Mouse (Mus musculus) stomach, postnatal 0 days (tissue): ENCODE results near the gene Ormdl1. TPM values are rescaled to one million over a fixed set of nuclear protein-coding genes. Genes with fewer than 3 reads are reported as not detected.
"Not testable (repeated sequence)": the region's sequence is repeated elsewhere in the genome, so short reads cannot be mapped to it uniquely, and the experiment has no call there.

Experiments
- ATAC-seq: fragments of 200-750 bp; cut with Nextera tagmentation; 2 replicates; pipeline ENCODE4 v1.8.0; 2017; ENCODE audit not compliant: low FRiP score, low TSS enrichment
- DNase-seq: peaks from one replicate; pipeline ENCODE4 v3.0.0-alpha.2; 2016; ENCODE audit warnings: low spot score
- H3K27ac ChIP-seq: fragments of 300-500 bp; sonication (generic); replicated peaks from 2 replicates; pipeline ENCODE4 v1.5.1; 2014; ENCODE audit warnings: mild to moderate bottlenecking, control low read depth
- H3K27me3 ChIP-seq: fragments of 300-500 bp; sonication (generic); 2 replicates; pipeline ENCODE4 v1.6.1; 2014; ENCODE audit warnings: low read length; ENCODE audit not compliant: control insufficient read depth, insufficient read depth
- H3K36me3 ChIP-seq: fragments of 300-500 bp; sonication (generic); 2 replicates; pipeline ENCODE4 v1.6.1; 2014; ENCODE audit warnings: low read length, mixed read lengths; ENCODE audit not compliant: control insufficient read depth, insufficient read depth
- H3K4me1 ChIP-seq: fragments of 300-500 bp; sonication (generic); replicated peaks from 2 replicates; pipeline ENCODE4 v1.6.1; 2014; ENCODE audit warnings: antibody characterized with exemption; ENCODE audit not compliant: control insufficient read depth, insufficient read depth
- H3K4me2 ChIP-seq: fragments of 300-500 bp; sonication (generic); replicated peaks from 2 replicates; pipeline ENCODE4 v1.6.1; 2014; ENCODE audit warnings: low read depth, mild to moderate bottlenecking, control low read depth, moderate library complexity
- H3K4me3 ChIP-seq: fragments of 300-500 bp; sonication (generic); 2 replicates; pipeline ENCODE4 v1.5.1; 2014; ENCODE audit warnings: low read depth, low read length, control low read depth
- H3K9ac ChIP-seq: fragments of 300-500 bp; sonication (generic); 2 replicates; pipeline ENCODE4 v1.6.1; 2014; ENCODE audit warnings: mild to moderate bottlenecking, low read length, control low read depth, mixed read lengths
- H3K9me3 ChIP-seq: fragments of 300-500 bp; sonication (generic); 2 replicates; pipeline ENCODE4 v1.6.1; 2016; ENCODE audit warnings: low read length; ENCODE audit not compliant: control insufficient read depth
- CTCF ChIP-seq: IDR thresholded peaks from 2 replicates; pipeline ENCODE4 v1.5.1; 2016; ENCODE audit warnings: antibody characterized with exemption, low read depth, mild to moderate bottlenecking, moderate library complexity
- EP300 ChIP-seq: optimal IDR thresholded peaks from 2 replicates; pipeline ENCODE3; 2016; ENCODE audit warnings: antibody characterized with exemption
- WGBS: fragments of 180-500 bp; shearing (Covaris S2); extraction: QIAGEN DNeasy Blood & Tissue Kit; methylation state at CpG from one replicate; pipeline ENCODE4 v1.1.7; 2014; 5-methylcytosine and 5-hydroxymethylcytosine counted together
- polyA plus RNA-seq: library from polyadenylated mRNA; unstranded; fragments of >200 nt; fragmentation: Nextera tagmentation; extraction: Ambion mirVana; gene quantifications from 2 replicates; pipeline ENCODE4 v1.2.1, GENCODE M21; 2015

Gene Ormdl1
- polyA plus RNA-seq, result 29.6 and 29.8 TPM in 2 replicates

DNA sequence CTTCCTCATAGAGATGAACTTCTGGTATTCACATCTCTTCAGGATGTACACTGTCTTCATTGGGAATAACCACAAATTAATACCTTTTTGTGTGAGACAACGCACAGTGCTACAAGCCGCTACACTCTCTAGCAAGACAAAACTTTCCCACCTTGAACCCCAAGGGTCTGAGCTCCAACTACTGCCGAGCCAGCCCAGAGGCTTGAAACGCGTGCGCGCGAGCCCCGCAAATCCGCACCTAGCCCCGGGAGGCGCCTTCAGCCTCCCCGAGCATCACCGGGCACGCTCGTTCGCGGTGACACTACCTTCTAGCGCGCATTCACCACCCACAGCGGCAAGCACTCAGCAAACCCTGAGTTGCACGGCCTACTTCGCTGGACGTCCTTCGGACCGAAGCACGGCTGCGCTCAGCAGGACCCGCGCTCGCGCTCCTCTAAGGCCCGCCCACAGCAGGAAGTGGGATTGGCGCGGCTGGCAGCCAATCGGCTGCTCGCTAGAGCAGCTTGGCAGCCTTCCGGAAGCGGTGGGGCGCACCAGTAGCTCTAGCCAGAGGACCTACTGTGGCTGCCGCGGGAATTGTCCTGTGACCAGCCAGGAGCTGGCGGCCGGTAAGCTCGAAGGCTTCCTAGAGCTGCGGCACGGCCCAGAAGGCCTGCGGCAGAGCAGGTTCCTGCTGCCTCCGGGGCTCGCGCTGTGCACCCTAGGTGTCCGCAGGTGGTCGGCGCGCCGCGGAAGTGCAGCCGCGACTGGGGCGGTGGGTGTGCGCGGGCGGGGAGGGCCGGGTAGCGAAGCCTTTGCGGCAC, at the start of gene Ormdl1, which contains the start of the genes Pms1 and Gm28778:
Gene Ormdl1 (plus strand): TSS at position 515 of the 803 bp plus-strand sequence.
Gene Pms1 (minus strand): TSS at position 438 of the 803 bp plus-strand sequence.
Gene Gm28778 (plus strand): TSS at position 531 of the 803 bp plus-strand sequence.
- TF ChIP-seq CTCF, result peak; percentile 21; the same call in 1 of the 2 replicates
- no peak for TF ChIP-seq EP300
- Histone ChIP-seq H3K9ac (peak within 1 kb of the TSS; percentile 80), H3K36me3 (no peaks in the 10 kb centered on the region), H3K27me3 (no peaks in the 10 kb centered on the region), H3K4me3 (peak within 1 kb of the TSS; percentile 84), H3K9me3 (no peaks in the 10 kb centered on the region), H3K27ac (peak within 1 kb of the TSS; percentile 90), H3K4me2 (peak within 1 kb of the TSS; percentile 88), H3K4me1 (no peaks in the 10 kb centered on the region)
- WGBS, result under 1% methylated on average over 63 of the region's 66 CpGs
- ATAC-seq, result peak; percentile 100
- DNase-seq, result peak; percentile 97

DNA sequence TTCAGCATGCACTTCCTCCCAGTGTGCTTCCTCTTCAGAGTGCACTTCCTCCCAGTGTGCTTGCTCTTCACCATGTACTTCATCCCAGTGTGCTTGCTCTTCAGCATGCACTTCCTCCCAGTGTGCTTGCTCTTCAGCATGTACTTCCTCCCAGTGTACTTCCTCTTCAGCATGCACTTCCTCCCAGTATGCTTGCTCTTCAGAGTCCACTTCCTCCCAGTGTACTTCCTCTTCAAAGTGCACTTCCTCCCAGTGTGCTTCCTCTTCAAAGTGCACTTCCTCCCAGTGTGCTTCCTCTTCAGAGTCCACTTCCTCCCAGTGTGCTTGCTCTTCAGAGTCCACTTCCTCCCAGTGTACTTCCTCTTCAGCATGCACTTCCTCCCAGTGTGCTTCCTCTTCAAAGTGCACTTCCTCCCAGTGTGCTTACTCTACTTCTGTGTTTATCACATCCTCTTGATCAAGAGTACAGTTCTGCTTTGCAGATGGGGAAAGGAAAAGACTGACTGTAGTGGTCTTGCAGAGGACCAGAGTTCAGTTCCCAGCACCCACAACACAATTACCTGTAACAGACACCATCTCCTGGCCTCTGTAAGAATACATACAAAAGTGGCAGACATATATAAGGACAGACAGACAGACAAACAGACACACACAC, 31.8 kb upstream of the Ormdl1 start:
- not testable (repeated sequence) for H3K9ac ChIP-seq, H3K27me3 ChIP-seq, H3K4me3 ChIP-seq, ATAC-seq, H3K4me1 ChIP-seq, H3K4me2 ChIP-seq, H3K9me3 ChIP-seq, H3K27ac ChIP-seq, DNase-seq, H3K36me3 ChIP-seq

DNA sequence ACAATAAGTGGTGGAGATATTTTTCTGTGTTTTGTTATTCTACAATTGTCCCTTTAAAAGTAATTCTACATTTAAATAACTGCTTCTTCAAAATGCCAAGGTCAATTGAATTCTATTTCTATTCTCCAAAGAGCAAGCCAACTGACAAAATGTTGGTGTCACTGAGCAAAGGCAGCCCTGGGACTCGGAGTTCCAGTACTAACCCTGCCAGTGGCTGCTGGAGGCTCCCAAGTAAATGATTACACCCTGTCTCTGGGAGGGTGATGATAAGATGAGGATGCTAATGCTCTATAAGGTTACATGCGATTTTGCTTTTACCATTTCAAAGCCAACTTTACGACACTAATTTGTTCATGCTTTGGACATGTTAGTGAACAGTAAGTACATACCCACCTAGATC, 27.0 kb upstream of the Ormdl1 start:
- Histone ChIP-seq H3K27me3 (no peaks in the 10 kb centered on the region), H3K4me1 (no peaks in the 10 kb centered on the region)
- WGBS, result 85% methylated on average over 3 of the region's 3 CpGs

DNA sequence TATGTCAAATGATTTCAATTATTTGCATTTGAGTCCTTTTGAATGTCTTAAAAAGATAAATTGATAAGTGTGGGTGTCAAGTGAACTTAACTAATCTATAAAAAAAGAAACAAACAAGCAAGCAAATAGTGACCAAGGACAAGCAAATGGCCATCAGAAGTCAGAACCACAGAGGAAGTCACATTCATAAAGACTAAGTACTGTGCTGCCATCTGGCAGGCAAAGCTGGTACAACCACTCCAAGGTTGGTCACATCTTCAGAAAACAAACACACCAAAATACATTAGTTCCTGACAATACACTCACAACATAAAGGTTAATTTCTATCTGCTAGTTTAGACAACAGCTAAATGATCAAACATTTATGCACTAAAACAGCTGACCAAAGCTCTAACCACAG, 24.2 kb upstream of the Ormdl1 start:
- TF ChIP-seq CTCF, result peak; percentile 77
- no peak for TF ChIP-seq EP300
- ATAC-seq (no peak), DNase-seq (peak; percentile 16)
- no peaks in the 10 kb centered on the region for H3K4me1 ChIP-seq
- no peaks in the 10 kb centered on the region for H3K27me3 ChIP-seq
- H3K27ac ChIP-seq, result no peak overlapping the region
- no peaks in the 10 kb centered on the region for H3K36me3 ChIP-seq
- no peak overlapping the region for H3K4me2 ChIP-seq
- H3K9me3 ChIP-seq, result no peaks in the 10 kb centered on the region
- H3K4me3 ChIP-seq, result no peak overlapping the region
- H3K9ac ChIP-seq, result no peak overlapping the region

More for the DNA sequence above, 27.0 kb upstream of the Ormdl1 start:
- Histone ChIP-seq H3K9me3 (no peaks in the 10 kb centered on the region), H3K27ac (no peak overlapping the region), H3K4me3 (no peak overlapping the region), H3K4me2 (no peak overlapping the region), H3K36me3 (no peaks in the 10 kb centered on the region), H3K9ac (no peak overlapping the region)
- ATAC-seq (no peak), DNase-seq (no peak)
- TF ChIP-seq CTCF (no peak), EP300 (no peak)

DNA sequence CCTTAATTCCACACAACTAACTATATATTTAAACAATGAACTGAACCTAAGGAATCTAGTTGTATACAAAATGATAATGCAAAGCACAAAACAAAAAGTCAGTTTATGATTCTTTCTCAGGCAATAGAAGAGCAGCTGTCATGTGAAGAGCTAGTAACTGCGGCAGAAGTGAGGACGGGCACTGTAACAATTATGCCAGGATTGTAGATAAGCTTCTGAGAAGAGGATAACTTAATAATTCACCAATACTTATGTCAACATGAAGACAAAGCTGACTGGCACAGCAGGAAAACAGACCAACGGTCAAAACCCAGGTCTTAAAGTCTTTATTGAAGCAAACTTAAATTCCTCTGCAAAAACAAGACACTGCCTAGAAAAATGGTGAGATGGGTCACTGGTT, 5.7 kb upstream of the Ormdl1 start:
- no peak for ATAC-seq
- Histone ChIP-seq H3K27ac (no peak overlapping the region), H3K4me2 (no peak overlapping the region), H3K36me3 (no peaks in the 10 kb centered on the region), H3K27me3 (no peaks in the 10 kb centered on the region), H3K4me1 (no peaks in the 10 kb centered on the region), H3K9me3 (no peaks in the 10 kb centered on the region), H3K4me3 (no peak overlapping the region), H3K9ac (no peak overlapping the region)
- no peak for DNase-seq
- no peak for TF ChIP-seq EP300
- TF ChIP-seq CTCF, result no peak
- 60% methylated on average over 3 of the region's 3 CpGs for WGBS

DNA sequence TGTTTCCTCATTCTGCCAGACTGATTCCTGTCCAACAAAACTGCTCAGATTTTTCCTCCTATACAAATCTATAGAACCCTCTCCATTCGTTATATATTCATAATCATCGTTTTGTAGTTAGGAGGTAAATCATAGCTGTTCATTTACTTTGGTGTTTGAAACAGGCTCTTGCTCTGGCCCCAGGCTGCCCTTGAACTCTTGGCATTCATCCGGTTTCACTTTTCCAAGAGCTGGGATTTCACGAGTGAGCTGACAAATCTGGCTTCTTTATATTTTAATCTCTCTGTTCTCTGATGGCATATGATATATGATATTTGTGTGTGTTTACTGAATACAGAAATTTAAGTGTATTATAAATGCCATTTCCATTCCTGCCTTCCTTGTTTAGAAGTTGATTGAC, 3.6 kb downstream of the Ormdl1 start:
- H3K4me1 ChIP-seq, result no peaks in the 10 kb centered on the region
- no peak overlapping the region for H3K27ac ChIP-seq
- H3K4me2 ChIP-seq, result no peak overlapping the region
- no peaks in the 10 kb centered on the region for H3K9me3 ChIP-seq
- H3K9ac ChIP-seq, result no peak overlapping the region
- WGBS, result 75% methylated on average over 4 of the region's 4 CpGs
- H3K4me3 ChIP-seq, result no peak overlapping the region
- ATAC-seq, result no peak
- TF ChIP-seq EP300 (no peak), CTCF (no peak)
- H3K27me3 ChIP-seq, result no peaks in the 10 kb centered on the region
- H3K36me3 ChIP-seq, result no peaks in the 10 kb centered on the region
- no peak for DNase-seq
